Mouse (Mus musculus) heart, adult 2 months (tissue): ENCODE data around the gene Psma3.

Experiments
- CTCF ChIP-seq: fragments of 200-600 bp; IDR thresholded peaks from 2 replicates; pipeline ENCODE4 v1.8.1; 2022; ENCODE audit warnings: antibody characterized with exemption, mild to moderate bottlenecking, moderate library complexity
- EP300 ChIP-seq: fragments of 200-500 bp; IDR thresholded peaks from 2 replicates; pipeline ENCODE4 v1.6.1; 2011; ENCODE audit warnings: low read depth, low read length, control low read depth; ENCODE audit not compliant: insufficient read depth

DNA sequence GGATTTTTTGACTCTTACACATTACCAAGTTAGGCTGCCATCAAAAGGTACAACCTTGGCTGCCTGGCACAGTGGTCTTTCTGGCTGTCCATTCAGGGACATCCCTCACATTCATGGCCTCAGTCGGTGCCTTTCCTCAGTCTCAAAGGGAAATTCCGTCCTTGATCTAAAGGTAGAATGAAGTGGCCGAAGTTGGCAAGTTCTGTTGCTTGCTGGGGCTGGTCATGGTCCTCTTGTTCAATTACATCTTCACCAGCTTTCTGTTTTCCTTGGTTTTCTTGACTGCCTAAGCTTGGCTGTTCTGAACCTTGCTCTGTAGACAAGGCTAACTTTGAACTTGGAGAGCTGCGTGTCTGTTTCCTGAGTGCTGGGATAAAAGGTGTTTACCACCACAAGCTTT is 61.4 kb downstream of the Psma3 start:
- TF ChIP-seq CTCF (no peak), EP300 (no peak)
